Mouse (Mus musculus) liver, adult 2 months (tissue): Measurements from ENCODE around the gene Gm49510. TPM values are rescaled to one million over a fixed set of nuclear protein-coding genes. Genes with fewer than 3 reads are reported as not detected.
A peak's percentile ranks its signal among the peaks of the same experiment; 100 is the strongest.

Experiments used
- DNase-seq: peaks from one replicate; pipeline ENCODE4 v3.0.0-alpha.2; 2011; ENCODE audit warnings: low read depth, low spot score; ENCODE audit errors: extremely low read depth
- H3K27ac ChIP-seq: fragments of 200-500 bp; replicated peaks from 2 replicates; pipeline ENCODE4 v1.5.1; 2012; ENCODE audit warnings: low read depth, mild to moderate bottlenecking, control low read depth, inconsistent platforms, low read length; ENCODE audit not compliant: insufficient read depth
- H3K27me3 ChIP-seq: fragments of 200-500 bp; 2 replicates; pipeline ENCODE4 v1.6.1; 2012; ENCODE audit warnings: mild to moderate bottlenecking, moderate library complexity, low read length, inconsistent platforms; ENCODE audit not compliant: control insufficient read depth, insufficient read depth
- H3K36me3 ChIP-seq: fragments of 200-500 bp; 2 replicates; pipeline ENCODE4 v1.6.1; 2012; ENCODE audit warnings: low read length, inconsistent platforms; ENCODE audit not compliant: control insufficient read depth, insufficient read depth
- H3K4me1 ChIP-seq: fragments of 200-500 bp; 2 replicates; pipeline ENCODE4 v1.6.1; 2011; ENCODE audit warnings: low read length; ENCODE audit not compliant: control insufficient read depth, insufficient read depth
- H3K4me3 ChIP-seq: fragments of 200-500 bp; 2 replicates; pipeline ENCODE4 v1.5.1; 2011; ENCODE audit warnings: low read depth, mild to moderate bottlenecking, control low read depth, low read length, moderate library complexity; ENCODE audit not compliant: insufficient read depth
- H3K79me2 ChIP-seq: fragments of 200-500 bp; 2 replicates; pipeline ENCODE4 v1.6.1; 2012; ENCODE audit warnings: inconsistent platforms, mild to moderate bottlenecking, low read length, moderate library complexity; ENCODE audit not compliant: control insufficient read depth, insufficient read depth
- H3K9ac ChIP-seq: fragments of 200-500 bp; 2 replicates; pipeline ENCODE4 v1.6.1; 2012; ENCODE audit warnings: low read depth, mild to moderate bottlenecking, control low read depth, inconsistent platforms, low read length
- CTCF ChIP-seq: fragments of 200-500 bp; IDR thresholded peaks from 2 replicates; pipeline ENCODE4 v1.5.1; 2011; ENCODE audit warnings: low read depth, low read length, control low read depth
- POLR2A ChIP-seq: fragments of 200-500 bp; IDR thresholded peaks from 2 replicates; pipeline ENCODE4 v1.6.1; 2011; ENCODE audit warnings: low read length, control low read depth; ENCODE audit not compliant: insufficient read depth; ENCODE audit errors: extremely low read depth
- WGBS: fragments of 180-500 bp; shearing (Covaris S2); methylation state at CpG from one replicate; pipeline ENCODE4 v1.1.7; 2018; 5-methylcytosine and 5-hydroxymethylcytosine counted together
- polyA plus RNA-seq: library from polyadenylated mRNA; depleted of rRNA; stranded (reverse); fragments of >200 nt; gene quantifications from 2 replicates; pipeline ENCODE4 v1.2.3, GENCODE M21; 2012
- total RNA-seq: library from RNA; depleted of rRNA; stranded (reverse); fragments of >200 nt; gene quantifications from 2 replicates; pipeline ENCODE4 v1.2.3, GENCODE M21; 2014

Gm49510 gene
- total and polyA plus RNA-seq, 2 experiments: not detected

DNA sequence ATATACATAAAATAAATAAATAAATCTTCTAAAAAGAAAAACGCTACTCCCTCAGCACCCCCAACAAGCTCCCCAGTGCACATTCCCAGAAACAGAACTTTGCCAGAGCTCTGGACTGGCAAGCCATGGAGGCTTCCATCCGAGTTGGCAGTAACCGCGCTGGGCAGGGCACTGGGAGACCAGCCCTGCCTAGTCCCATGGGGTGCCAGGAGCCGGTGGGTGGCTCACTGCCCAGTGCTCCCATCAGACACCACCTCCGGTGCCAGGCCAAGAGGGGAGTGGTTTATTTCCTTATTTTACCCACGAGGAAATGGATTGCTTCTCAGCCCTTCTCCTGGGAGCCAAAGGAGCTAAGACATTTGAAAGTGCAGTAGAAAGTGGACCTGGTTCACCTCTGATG lies 42.5 kb upstream of the Gm49510 start:
- H3K79me2 ChIP-seq: no peaks in the 10 kb centered on the region
- no peak overlapping the region for H3K9ac ChIP-seq
- no peaks in the 10 kb centered on the region for H3K36me3 ChIP-seq
- peak; percentile 69 for DNase-seq
- H3K27me3 ChIP-seq: no peaks in the 10 kb centered on the region
- TF ChIP-seq POLR2A: no peak
- TF ChIP-seq CTCF: no peak
- H3K4me1 ChIP-seq: no peaks in the 10 kb centered on the region
- 25% methylated on average over 7 of the region's 7 CpGs for WGBS
- no peak overlapping the region for H3K4me3 ChIP-seq
- no peak overlapping the region for H3K27ac ChIP-seq

DNA sequence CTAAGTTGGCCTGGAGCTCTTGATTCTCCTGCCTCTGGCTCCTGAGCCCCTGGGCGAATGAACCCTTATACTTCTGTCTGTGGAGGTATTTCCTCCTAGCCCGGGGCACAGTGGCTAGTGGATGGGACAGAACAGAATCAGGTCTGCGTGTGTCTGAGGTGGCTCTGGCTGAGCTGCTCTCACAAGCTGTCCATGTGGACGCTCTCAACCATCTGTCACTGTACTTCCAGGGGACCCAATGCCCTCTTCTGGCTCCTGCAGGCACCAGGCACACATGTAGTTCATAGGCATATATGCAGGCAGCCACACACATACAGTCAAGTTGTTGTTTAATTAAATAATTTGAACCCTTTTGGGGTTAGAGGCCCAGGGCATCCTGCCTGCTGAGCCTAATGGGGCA lies 40.2 kb upstream of the Gm49510 start:
- H3K79me2 ChIP-seq: no peaks in the 10 kb centered on the region
- DNase-seq: no peak
- no peaks in the 10 kb centered on the region for H3K4me1 ChIP-seq
- H3K27me3 ChIP-seq: no peaks in the 10 kb centered on the region
- no peak for TF ChIP-seq CTCF
- TF ChIP-seq POLR2A: no peak
- 76% methylated on average over 4 of the region's 4 CpGs for WGBS
- H3K36me3 ChIP-seq: no peaks in the 10 kb centered on the region
- H3K4me3 ChIP-seq: no peak overlapping the region
- no peak overlapping the region for H3K27ac ChIP-seq
- no peak overlapping the region for H3K9ac ChIP-seq

GRCm38 (mm10) chr15:78859714-78860113 lies 39.8 kb upstream of the Gm49510 start:
- DNase-seq: no peak
- Histone ChIP-seq H3K36me3 (no peaks in the 10 kb centered on the region), H3K4me1 (no peaks in the 10 kb centered on the region), H3K4me3 (no peak overlapping the region), H3K9ac (no peak overlapping the region), H3K27me3 (no peaks in the 10 kb centered on the region), H3K27ac (no peak overlapping the region), H3K79me2 (no peaks in the 10 kb centered on the region)
- no peak for TF ChIP-seq CTCF
- TF ChIP-seq POLR2A: no peak
- WGBS: 41% methylated on average over 6 of the region's 6 CpGs

- no peaks in the 10 kb centered on the region for H3K4me1 ChIP-seq
- H3K36me3 ChIP-seq: no peaks in the 10 kb centered on the region
- no peak overlapping the region for H3K4me3 ChIP-seq
- no peak overlapping the region for H3K27ac ChIP-seq
- no peak for TF ChIP-seq POLR2A
- no peak for TF ChIP-seq CTCF
- H3K27me3 ChIP-seq: no peaks in the 10 kb centered on the region
- no peak for DNase-seq
- 70% methylated on average over 5 of the region's 5 CpGs for WGBS
- no peak overlapping the region for H3K9ac ChIP-seq
- no peaks in the 10 kb centered on the region for H3K79me2 ChIP-seq
Observed at GRCm38 (mm10) chr15:78862280-78862679, 37.2 kb upstream of the Gm49510 start.

DNA sequence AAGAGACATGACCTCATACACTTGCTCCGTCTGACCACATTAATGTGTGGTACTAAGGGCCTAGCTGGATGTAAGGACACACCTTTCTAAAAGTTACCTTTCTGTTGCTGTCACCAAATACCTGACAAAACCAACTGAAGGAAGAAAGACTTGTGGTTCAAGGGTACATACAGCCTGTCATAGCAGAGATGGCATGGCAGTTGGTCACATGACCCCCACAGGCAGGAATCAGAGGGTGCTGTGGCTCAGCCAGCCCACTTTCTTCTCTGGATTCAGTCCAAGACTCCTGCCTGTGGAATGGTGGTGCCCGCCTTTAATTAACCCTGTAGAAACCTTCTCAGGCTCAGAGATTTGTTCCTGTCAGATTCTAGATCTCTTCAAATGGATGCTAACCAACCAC lies 36.3 kb upstream of the Gm49510 start:
- Histone ChIP-seq H3K27me3 (no peaks in the 10 kb centered on the region), H3K36me3 (no peaks in the 10 kb centered on the region), H3K4me3 (no peak overlapping the region), H3K9ac (no peak overlapping the region), H3K79me2 (no peaks in the 10 kb centered on the region), H3K27ac (no peak overlapping the region), H3K4me1 (no peaks in the 10 kb centered on the region)
- no peak for DNase-seq
- TF ChIP-seq CTCF: no peak
- no peak for TF ChIP-seq POLR2A
- WGBS: 70% methylated on average over 2 of the region's 2 CpGs

DNA sequence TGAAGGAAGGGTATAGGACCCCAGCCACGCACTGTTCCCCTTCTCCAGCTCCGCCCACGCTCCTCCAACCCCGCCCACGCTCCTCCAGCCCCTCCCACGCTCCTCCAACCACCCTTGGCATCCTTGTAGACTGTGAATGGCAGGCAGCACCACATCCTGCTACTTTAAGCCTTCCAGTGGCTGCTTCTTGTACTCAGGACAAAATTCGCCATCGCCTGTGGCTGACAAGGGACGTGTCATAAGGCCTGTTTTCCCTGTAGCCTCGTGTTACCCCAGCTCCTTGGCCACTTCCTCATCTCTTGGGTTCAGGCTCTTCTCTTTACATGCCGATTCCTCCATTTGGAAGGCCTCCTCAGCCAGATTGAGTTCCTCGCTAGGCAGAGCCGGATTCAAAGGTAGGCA lies 35.6 kb upstream of the Gm49510 start:
- no peak for DNase-seq
- Histone ChIP-seq H3K4me1 (no peaks in the 10 kb centered on the region), H3K27ac (no peak overlapping the region), H3K36me3 (no peaks in the 10 kb centered on the region), H3K79me2 (no peaks in the 10 kb centered on the region), H3K27me3 (no peaks in the 10 kb centered on the region), H3K4me3 (no peak overlapping the region), H3K9ac (no peak overlapping the region; the same call in 1 of the 2 replicates)
- 83% methylated on average over 13 of the region's 13 CpGs for WGBS
- TF ChIP-seq CTCF (no peak), POLR2A (no peak)
